Mouse (Mus musculus): ENCODE results near the gene Ltbp1. TPM values are rescaled to one million over a fixed set of nuclear protein-coding genes. Genes with fewer than 3 reads are reported as not detected.
A peak's percentile ranks its signal among the peaks of the same experiment; 100 is the strongest.

Ltbp1 gene
- total and polyA plus RNA-seq, 3 experiments: 0.01 to 0.04 TPM; not detected in 1

GRCm38 (mm10) chr17:75372371-75372770, 367.0 kb downstream of the Ltbp1 start:
- no peak for TF ChIP-seq MEF2A (IDR thresholded peaks at IDR 0.05; ENCODE audit: extremely low read depth, insufficient replicate concordance, low read depth, low read length, poor library complexity, severe bottlenecking)
- TF ChIP-seq POLR2A (IDR thresholded peaks at IDR 0.05; ENCODE audit: control insufficient read depth in 1 of 2, insufficient read depth in 1 of 2, low read depth in 1 of 2, low read length in 2 of 2, poor library complexity in 1 of 2): no peak
- TF ChIP-seq USF2 (IDR thresholded peaks at IDR 0.05; ENCODE audit: borderline replicate concordance in 1 of 2, insufficient read depth in 1 of 2, low read depth in 1 of 2, low read length in 2 of 2): no peak
- no peak for TF ChIP-seq USF1 (IDR thresholded peaks at IDR 0.05; ENCODE audit: low read depth, low read length)
- peak; percentile 57 for TF ChIP-seq RAD21 (IDR thresholded peaks at IDR 0.05; ENCODE audit: low read depth, low read length)
- peak; percentile 63 to 71 (median 66) for TF ChIP-seq CTCF (IDR thresholded peaks at IDR 0.05 in 2 of 3, conservative IDR thresholded peaks at IDR 0.05 in 1 of 3; ENCODE audit: control insufficient read depth in 1 of 3, insufficient read depth in 1 of 3, low read depth in 2 of 3, low read length in 3 of 3, poor library complexity in 1 of 3, severe bottlenecking in 1 of 3)
- no peak for TF ChIP-seq MYB (IDR thresholded peaks at IDR 0.05; ENCODE audit: low read depth, low read length)
- TF ChIP-seq MXI1 (IDR thresholded peaks at IDR 0.05; ENCODE audit: low read depth, low read length): no peak
- no peak for TF ChIP-seq RCOR1 (IDR thresholded peaks at IDR 0.05; ENCODE audit: low read depth, low read length)
- TF ChIP-seq GATA1 (IDR thresholded peaks at IDR 0.05; ENCODE audit: low read depth, low read length): no peak
- no peak for TF ChIP-seq JUND (IDR thresholded peaks at IDR 0.05; ENCODE audit: low read depth, low read length)
- TF ChIP-seq MYC (IDR thresholded peaks at IDR 0.05; ENCODE audit: low read depth, low read length): no peak
- no peak for TF ChIP-seq ELF1 (IDR thresholded peaks at IDR 0.05; ENCODE audit: low read depth, low read length)
- TF ChIP-seq POLR2AphosphoS5 (IDR thresholded peaks at IDR 0.05; ENCODE audit: borderline replicate concordance, low read depth, low read length): no peak
- TF ChIP-seq NELFE (IDR thresholded peaks at IDR 0.05; ENCODE audit: low read depth, low read length): no peak
- no peak for TF ChIP-seq ZMIZ1 (IDR thresholded peaks at IDR 0.05; ENCODE audit: low read depth, low read length)
- TF ChIP-seq GABPA (IDR thresholded peaks at IDR 0.05; ENCODE audit: low read depth, low read length): no peak
- TF ChIP-seq BHLHE40 (IDR thresholded peaks at IDR 0.05; ENCODE audit: borderline replicate concordance, low read depth, low read length): no peak
- no peak for TF ChIP-seq HCFC1 (IDR thresholded peaks at IDR 0.05; ENCODE audit: low read depth, low read length)
- peak; percentile 49 for TF ChIP-seq SMC3 (IDR thresholded peaks at IDR 0.05; ENCODE audit: low read depth, low read length)
- no peak for TF ChIP-seq EP300 (IDR thresholded peaks at IDR 0.05; ENCODE audit: low read depth in 1 of 2, low read length in 2 of 2)
- no peak for TF ChIP-seq TCF12 (IDR thresholded peaks at IDR 0.05; ENCODE audit: low read depth, low read length)
- TF ChIP-seq ZC3H11A (IDR thresholded peaks at IDR 0.05; ENCODE audit: low read depth, low read length): 0 out of 2 replicates have a peak, but pooled peaks have one; percentile 32
- DNase-seq (ENCODE audit: low read depth, low spot score): peak; percentile 49
- Histone ChIP-seq H3K27ac (ENCODE audit: control insufficient read depth, low read depth, low read length) (no peak overlapping the region), H3K79me2 (ENCODE audit: control insufficient read depth, insufficient read depth, low read length, poor library complexity) (no peaks in the 10 kb centered on the region), H3K4me3 (ENCODE audit: control insufficient read depth in 1 of 2, insufficient read depth in 1 of 2, low read depth in 2 of 2, low read length in 2 of 2) (no peak overlapping the region), H3K36me3 (ENCODE audit: control insufficient read depth in 1 of 2, insufficient read depth in 2 of 2, low read length in 2 of 2) (no peaks in the 10 kb centered on the region), H3K9ac (ENCODE audit: control insufficient read depth, low read depth, low read length, poor library complexity, severe bottlenecking) (no peak overlapping the region), H3K9me3 (replicated peaks; ENCODE audit: insufficient read depth, low read length) (no peaks in the 10 kb centered on the region), H3K27me3 (ENCODE audit: control insufficient read depth in 1 of 2, insufficient read depth in 2 of 2, low read length in 2 of 2) (no peaks in the 10 kb centered on the region; a peak in 1 of 4 replicates), H3K4me1 (ENCODE audit: control insufficient read depth in 1 of 2, insufficient read depth in 2 of 2, low read length in 2 of 2) (no peaks in the 10 kb centered on the region)

All from MEL (cell line).